Mouse (Mus musculus): ENCODE data around the gene Abtb2. TPM values are rescaled to one million over a fixed set of nuclear protein-coding genes. Genes with fewer than 3 reads are reported as not detected.

The Abtb2 gene
- polyA plus RNA-seq, 1 experiment from 2014 or later: 13.2 TPM

DNA sequence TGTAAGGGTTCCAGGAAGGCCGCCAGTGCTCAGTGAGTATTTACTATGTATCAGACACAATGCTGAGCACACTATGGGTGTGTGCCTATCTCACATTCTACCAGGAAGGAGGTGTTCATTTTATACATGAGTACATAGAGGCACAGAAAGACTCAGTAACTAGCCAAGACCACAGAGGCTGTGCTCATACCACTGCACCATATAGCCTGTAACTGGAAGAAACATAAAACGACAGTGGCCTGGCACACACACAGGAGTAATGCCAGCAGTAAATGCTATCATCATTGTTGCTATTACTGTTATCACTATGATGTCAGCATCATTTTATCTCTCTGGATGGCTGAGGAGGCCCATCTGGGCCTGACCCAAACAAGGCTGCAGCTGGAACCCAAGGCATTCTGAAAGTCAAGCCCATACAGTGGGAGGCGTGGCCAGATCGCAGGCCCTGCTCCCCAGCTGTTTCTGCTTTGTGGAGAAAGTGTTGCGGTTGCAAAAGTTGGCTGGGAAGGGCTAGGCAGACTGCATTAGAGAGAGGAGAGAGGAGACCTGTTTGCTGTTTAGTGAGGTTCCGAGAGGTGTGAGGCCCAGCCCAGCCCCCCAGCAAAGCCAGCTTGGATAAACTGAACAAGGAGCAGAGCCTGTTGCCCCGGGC, 118.9 kb downstream of the Abtb2 start:
- Histone ChIP-seq H3K4me1 (replicated peaks) (peaks cover 22% of the 10 kb centered on the region; the same call in 1 of the 2 replicates), H3K36me3 (no peaks in the 10 kb centered on the region), H3K4me3 (no peak overlapping the region), H3K27me3 (no peaks in the 10 kb centered on the region), H3K27ac (replicated peaks) (no peak overlapping the region), H3K9ac (no peak overlapping the region), H3K4me2 (no peak overlapping the region), H3K9me3 (no peaks in the 10 kb centered on the region)
- WGBS: 64% methylated on average over 7 of the region's 7 CpGs
- no peak for ATAC-seq (ENCODE audit: low FRiP score, low read depth)

DNA sequence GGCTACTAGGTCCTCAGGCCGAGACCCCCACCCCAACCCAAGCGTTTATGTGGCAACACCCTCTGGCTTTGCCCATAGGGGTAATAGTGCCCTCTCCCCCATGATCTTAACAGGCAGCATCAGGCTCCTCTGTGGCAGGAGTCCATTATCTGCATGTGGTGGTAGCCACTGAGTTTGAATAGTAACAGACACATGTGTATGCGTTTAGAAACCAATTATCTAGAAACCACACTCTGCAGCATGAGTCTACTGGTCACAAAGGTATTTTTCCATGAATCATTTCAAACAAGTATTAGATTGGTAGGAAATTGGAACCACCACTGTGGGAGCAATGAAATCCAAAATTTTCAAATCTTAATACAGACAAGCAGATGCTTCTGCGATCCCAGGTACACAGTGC, 119.5 kb downstream of the Abtb2 start:
- H3K36me3 ChIP-seq: no peaks in the 10 kb centered on the region
- H3K4me3 ChIP-seq: no peak overlapping the region
- WGBS: 83% methylated on average over 4 of the region's 4 CpGs
- H3K27ac ChIP-seq (replicated peaks): no peak overlapping the region
- no peaks in the 10 kb centered on the region for H3K9me3 ChIP-seq
- no peak for ATAC-seq (ENCODE audit: low FRiP score, low read depth)
- no peak overlapping the region for H3K9ac ChIP-seq
- H3K4me2 ChIP-seq: no peak overlapping the region
- peaks cover 28% of the 10 kb centered on the region for H3K4me1 ChIP-seq (replicated peaks)
- no peaks in the 10 kb centered on the region for H3K27me3 ChIP-seq

DNA sequence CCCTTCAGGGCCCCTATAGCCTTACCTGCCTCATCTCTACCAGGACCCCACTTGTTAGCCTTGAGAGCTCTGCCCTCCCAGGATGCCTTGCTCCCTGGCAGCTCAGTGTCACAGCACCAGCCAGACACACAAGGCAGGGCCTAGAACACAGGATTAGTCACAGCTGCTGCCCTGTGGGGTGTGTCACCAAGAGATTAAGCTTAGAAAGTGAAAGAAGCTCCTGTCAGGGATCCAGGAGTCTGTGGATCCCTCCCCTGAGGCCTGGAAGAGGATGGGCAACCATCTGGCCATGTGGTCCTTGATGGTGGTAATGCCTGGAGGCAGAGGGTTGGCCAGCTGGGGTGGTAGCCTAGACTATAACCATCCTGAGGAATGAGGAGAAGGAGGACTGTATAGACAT, 121.0 kb downstream of the Abtb2 start:
- H3K9ac ChIP-seq: no peak overlapping the region
- H3K4me1 ChIP-seq (replicated peaks): peaks cover 28% of the 10 kb centered on the region
- no peaks in the 10 kb centered on the region for H3K27me3 ChIP-seq
- no peak overlapping the region for H3K4me2 ChIP-seq
- no peak overlapping the region for H3K27ac ChIP-seq (replicated peaks)
- H3K36me3 ChIP-seq: no peaks in the 10 kb centered on the region
- H3K4me3 ChIP-seq: no peak overlapping the region
- H3K9me3 ChIP-seq: no peaks in the 10 kb centered on the region
- no peak for ATAC-seq (ENCODE audit: low FRiP score, low read depth)

DNA sequence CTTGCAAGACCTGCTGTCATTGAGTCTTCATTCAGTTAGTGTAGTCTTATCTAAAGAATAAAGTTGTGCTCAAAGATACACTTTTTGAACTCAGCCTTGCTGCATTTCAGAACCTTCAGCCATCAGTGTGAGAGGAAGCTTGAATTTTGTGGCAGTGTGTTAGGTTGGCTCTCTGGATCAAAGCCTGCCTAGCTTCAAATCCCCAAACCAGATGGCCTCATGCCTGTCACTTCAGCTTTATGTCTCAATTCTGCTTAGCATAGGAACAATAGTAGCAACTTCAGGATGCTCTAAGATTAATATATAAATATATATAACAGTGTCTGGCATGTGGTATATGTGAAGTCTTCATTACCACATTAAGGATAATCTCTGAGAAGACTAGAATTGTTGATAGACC, 121.8 kb downstream of the Abtb2 start:
- Histone ChIP-seq H3K9ac (no peak overlapping the region), H3K36me3 (no peaks in the 10 kb centered on the region), H3K9me3 (no peaks in the 10 kb centered on the region), H3K27ac (replicated peaks) (no peak overlapping the region), H3K4me3 (no peak overlapping the region), H3K4me2 (no peak overlapping the region), H3K27me3 (no peaks in the 10 kb centered on the region), H3K4me1 (replicated peaks) (peaks cover 20% of the 10 kb centered on the region)
- no peak for ATAC-seq (ENCODE audit: low FRiP score, low read depth)

DNA sequence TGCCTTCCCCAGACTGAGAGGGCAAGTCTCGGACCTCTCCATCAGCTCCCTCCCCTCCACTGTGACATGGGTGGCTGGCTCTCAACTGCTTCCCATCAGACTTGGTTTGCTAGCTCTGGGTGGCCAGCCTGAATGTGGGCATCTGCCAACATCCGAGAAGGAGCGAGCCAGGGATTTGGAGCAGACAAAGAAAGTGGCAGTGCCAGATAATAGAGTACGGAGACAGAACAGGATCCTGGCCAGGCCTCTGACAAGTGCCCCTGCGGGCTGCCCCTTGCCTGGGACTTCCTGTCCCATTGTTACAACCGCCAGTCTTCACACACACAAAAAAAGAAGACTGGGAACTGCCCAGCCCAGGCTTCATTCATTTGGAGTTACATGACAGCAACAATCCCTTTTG, 124.3 kb downstream of the Abtb2 start:
- no peaks in the 10 kb centered on the region for H3K27me3 ChIP-seq
- 12% methylated on average over 6 of the region's 6 CpGs for WGBS
- no peaks in the 10 kb centered on the region for H3K9me3 ChIP-seq
- ATAC-seq (ENCODE audit: low FRiP score, low read depth): peak; percentile 92
- peak overlapping the region; percentile 49 for H3K27ac ChIP-seq (replicated peaks)
- no peak overlapping the region for H3K4me3 ChIP-seq
- no peaks in the 10 kb centered on the region for H3K36me3 ChIP-seq
- no peak overlapping the region for H3K4me2 ChIP-seq
- no peak overlapping the region for H3K9ac ChIP-seq
- H3K4me1 ChIP-seq (replicated peaks): peaks cover 13% of the 10 kb centered on the region

DNA sequence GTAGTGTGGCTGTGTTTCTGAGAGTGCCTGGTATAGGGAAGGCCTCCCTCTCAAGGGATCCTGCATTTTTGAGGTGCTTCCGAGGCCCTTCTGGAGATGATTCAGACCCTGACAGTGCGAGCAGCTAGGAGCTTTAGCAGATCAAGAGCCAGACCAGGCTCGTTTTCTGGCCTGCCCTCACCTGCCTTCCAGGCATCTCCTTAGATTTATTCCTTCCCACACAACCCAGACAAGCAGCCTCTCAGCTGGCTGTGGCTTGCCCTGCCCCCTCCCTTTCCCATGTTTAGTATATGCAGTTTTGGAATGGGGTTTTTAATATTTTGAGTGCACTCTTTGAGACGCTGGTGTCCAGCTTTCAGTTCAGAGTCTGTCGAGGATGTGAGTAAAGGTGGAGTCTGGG, 124.7 kb downstream of the Abtb2 start:
- H3K27me3 ChIP-seq: no peaks in the 10 kb centered on the region
- H3K4me2 ChIP-seq: no peak overlapping the region
- peak; percentile 31; the same call in 1 of the 2 replicates for ATAC-seq (ENCODE audit: low FRiP score, low read depth)
- H3K4me3 ChIP-seq: no peak overlapping the region
- 41% methylated on average over 5 of the region's 5 CpGs for WGBS
- H3K27ac ChIP-seq (replicated peaks): peak overlapping the region; percentile 49
- no peaks in the 10 kb centered on the region for H3K9me3 ChIP-seq
- no peaks in the 10 kb centered on the region for H3K36me3 ChIP-seq
- H3K9ac ChIP-seq: no peak overlapping the region
- peaks cover 13% of the 10 kb centered on the region for H3K4me1 ChIP-seq (replicated peaks)

DNA sequence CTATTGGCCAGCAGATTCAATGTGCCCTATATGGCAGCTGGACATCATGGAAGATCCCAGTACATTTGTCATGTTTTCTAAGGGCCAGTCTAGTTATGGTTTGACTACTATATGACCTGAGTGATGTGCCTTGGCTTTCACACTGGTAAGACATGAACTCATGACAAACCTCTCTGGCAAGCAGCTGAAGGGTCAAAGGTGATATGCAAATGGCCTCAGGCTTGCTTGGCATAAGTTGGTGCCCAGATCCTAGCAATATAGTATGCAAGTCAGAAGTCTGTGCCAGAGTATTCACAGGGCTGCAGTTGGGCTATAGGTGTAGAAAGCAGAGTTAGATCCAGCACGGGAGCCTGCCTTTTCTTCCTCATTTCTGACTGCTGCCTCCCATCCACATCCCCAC, 125.2 kb downstream of the Abtb2 start:
- WGBS: 67% methylated on average over 1 of the region's 1 CpGs
- no peak overlapping the region for H3K9ac ChIP-seq
- H3K4me3 ChIP-seq: no peak overlapping the region
- H3K4me2 ChIP-seq: no peak overlapping the region
- no peaks in the 10 kb centered on the region for H3K36me3 ChIP-seq
- peaks cover 13% of the 10 kb centered on the region for H3K4me1 ChIP-seq (replicated peaks)
- no peaks in the 10 kb centered on the region for H3K9me3 ChIP-seq
- H3K27ac ChIP-seq (replicated peaks): peak overlapping the region; percentile 49; the same call in 1 of the 2 replicates
- no peaks in the 10 kb centered on the region for H3K27me3 ChIP-seq
- no peak for ATAC-seq (ENCODE audit: low FRiP score, low read depth)

DNA sequence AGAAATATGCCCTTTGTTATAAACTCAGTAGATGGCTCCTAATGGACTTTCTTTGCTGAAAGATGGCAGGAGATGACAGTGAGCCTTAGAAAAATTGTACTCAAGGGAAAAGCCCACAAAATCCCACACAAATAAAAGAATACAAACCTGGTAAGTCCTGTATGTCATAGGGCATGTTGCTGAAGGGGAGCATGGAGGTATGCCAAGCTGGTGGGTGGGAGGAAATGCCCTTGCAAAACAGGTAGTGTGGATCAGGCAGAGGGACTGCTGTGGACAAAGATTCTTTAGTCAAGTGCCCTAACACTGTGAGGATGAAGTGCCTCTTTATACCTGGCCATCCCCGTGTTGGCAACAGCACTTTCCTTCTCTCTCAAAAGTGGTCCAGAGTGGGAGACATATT, 126.7 kb downstream of the Abtb2 start:
- no peak for ATAC-seq (ENCODE audit: low FRiP score, low read depth)
- Histone ChIP-seq H3K27me3 (no peaks in the 10 kb centered on the region), H3K36me3 (no peaks in the 10 kb centered on the region), H3K27ac (replicated peaks) (no peak overlapping the region), H3K4me1 (replicated peaks) (peaks cover 13% of the 10 kb centered on the region), H3K4me2 (no peak overlapping the region), H3K9ac (no peak overlapping the region), H3K9me3 (no peaks in the 10 kb centered on the region), H3K4me3 (no peak overlapping the region)
- 94% methylated on average over 1 of the region's 1 CpGs for WGBS

DNA sequence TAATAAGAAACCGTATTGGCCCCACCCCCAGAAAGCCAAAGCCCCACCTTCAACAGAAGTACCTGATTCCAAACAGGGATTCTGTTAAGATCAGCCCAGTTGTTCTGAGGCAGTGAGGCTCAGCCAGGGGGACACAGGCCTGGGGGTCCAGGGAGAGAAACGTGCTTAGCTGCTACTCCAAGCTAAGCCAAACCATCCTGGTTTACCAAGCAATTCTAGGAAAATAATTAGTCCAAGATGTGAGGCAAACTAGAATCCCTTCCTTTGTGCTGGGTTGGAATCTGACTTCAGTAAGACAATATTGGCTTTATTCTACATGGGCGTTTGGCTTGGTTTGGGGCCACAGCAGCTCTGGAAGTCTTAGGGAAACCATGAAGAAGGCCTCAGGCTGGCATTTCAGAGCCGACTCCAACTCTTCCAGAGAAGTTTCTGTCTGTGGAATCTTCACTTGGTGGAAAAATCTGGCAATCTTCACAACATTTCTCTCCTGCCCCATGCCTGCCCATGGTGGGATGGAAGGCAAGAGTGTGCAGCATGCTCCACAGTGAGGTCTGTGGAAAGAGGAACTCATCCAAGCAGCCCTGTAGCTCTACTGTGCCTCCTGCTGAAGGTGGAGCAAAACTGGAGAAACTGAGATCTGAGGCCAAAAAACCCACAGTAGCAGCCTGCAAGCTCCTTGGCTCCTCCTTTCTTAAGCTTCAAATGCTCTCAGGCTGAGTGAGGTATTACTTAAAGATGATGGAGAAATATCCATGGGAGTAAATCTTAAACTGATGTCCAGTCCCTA, 128.9 kb downstream of the Abtb2 start:
- H3K27ac ChIP-seq (replicated peaks): no peak overlapping the region
- no peaks in the 10 kb centered on the region for H3K36me3 ChIP-seq
- no peak overlapping the region for H3K9ac ChIP-seq
- peaks cover 12% of the 10 kb centered on the region for H3K4me1 ChIP-seq (replicated peaks)
- no peak overlapping the region for H3K4me3 ChIP-seq
- H3K27me3 ChIP-seq: no peaks in the 10 kb centered on the region
- no peaks in the 10 kb centered on the region for H3K9me3 ChIP-seq
- H3K4me2 ChIP-seq: no peak overlapping the region
- 80% methylated on average over 4 of the region's 4 CpGs for whole genome bisulfite sequencing
- ATAC-seq (ENCODE audit: low FRiP score, low read depth): no peak

DNA sequence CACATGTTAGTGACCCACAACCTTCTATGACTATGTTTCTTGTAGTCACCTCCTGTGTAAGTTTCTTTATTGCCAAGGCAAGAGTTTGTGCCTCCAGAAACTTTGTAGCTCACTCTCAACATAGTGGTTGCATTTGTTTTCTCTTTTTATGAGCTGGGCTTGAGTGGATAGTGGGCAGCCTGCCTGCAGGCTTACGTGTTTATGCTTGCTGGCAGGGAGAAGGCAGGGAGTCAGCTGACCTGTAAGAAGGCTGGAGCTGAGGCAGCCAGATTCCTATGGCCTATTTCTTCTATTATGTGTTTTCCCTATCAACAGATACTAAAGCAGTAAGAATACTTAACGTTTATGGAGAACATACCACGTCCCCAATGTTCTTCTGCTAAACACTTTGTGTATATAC, 130.1 kb downstream of the Abtb2 start:
- H3K4me3 ChIP-seq: no peak overlapping the region
- 65% methylated on average over 3 of the region's 3 CpGs for WGBS
- no peak overlapping the region for H3K9ac ChIP-seq
- H3K27me3 ChIP-seq: no peaks in the 10 kb centered on the region
- no peak overlapping the region for H3K4me2 ChIP-seq
- no peak for ATAC-seq (ENCODE audit: low FRiP score, low read depth)
- H3K4me1 ChIP-seq (replicated peaks): no peaks in the 10 kb centered on the region
- H3K27ac ChIP-seq (replicated peaks): no peak overlapping the region
- no peaks in the 10 kb centered on the region for H3K36me3 ChIP-seq
- H3K9me3 ChIP-seq: no peaks in the 10 kb centered on the region

DNA sequence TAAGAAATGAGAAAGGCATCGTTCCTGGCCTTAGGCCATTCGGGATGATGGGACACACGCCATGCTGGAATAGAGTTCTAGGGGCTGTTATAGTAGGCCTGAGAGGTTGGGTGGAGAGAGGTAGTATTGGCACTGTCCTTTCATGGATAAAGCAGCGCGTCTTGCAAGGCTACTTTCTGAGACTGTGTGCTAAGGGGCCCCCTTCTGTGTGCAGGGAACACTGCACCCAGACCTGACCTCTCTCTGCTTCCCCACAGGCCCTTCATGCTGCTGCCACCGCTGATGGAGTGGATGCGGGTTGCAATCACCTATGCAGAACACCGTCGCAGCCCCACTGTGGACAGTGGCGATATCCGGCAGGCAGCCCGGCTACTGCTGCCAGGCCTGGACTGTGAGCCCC, 134.4 kb downstream of the Abtb2 start:
- Histone ChIP-seq H3K4me3 (no peak overlapping the region), H3K4me2 (no peak overlapping the region), H3K27me3 (no peaks in the 10 kb centered on the region), H3K9ac (no peak overlapping the region), H3K9me3 (no peaks in the 10 kb centered on the region), H3K4me1 (replicated peaks) (peaks cover 11% of the 10 kb centered on the region; the same call in 1 of the 2 replicates), H3K36me3 (no peaks in the 10 kb centered on the region), H3K27ac (replicated peaks) (no peak overlapping the region)
- no peak for ATAC-seq (ENCODE audit: low FRiP score, low read depth)
- 81% methylated on average over 12 of the region's 12 CpGs for WGBS

DNA sequence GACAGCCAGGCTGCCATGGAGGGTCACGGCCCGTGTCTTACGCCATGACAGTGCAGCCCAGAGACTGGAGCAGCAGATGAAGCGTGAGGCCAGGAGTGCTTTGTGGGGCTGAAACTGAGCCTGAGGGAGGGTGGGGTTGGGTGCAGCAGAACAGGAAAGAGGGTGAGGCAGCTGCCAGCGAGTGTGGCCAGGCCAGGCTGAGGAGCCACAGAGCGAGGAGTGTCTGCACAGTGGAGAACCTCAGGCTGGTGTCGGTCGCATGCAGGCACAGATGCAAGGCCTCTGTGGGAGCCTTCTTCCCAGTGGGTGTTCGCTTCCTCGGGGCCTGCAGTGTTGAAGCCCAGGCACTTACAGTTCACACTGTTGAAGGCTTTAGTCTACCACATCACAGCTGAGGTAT, 137.2 kb downstream of the Abtb2 start:
- H3K4me2 ChIP-seq: no peak overlapping the region
- H3K36me3 ChIP-seq: no peaks in the 10 kb centered on the region
- 82% methylated on average over 10 of the region's 10 CpGs for WGBS
- no peaks in the 10 kb centered on the region for H3K27me3 ChIP-seq
- no peak for ATAC-seq (ENCODE audit: low FRiP score, low read depth)
- H3K9ac ChIP-seq: no peak overlapping the region
- H3K4me1 ChIP-seq (replicated peaks): peaks cover 26% of the 10 kb centered on the region
- H3K27ac ChIP-seq (replicated peaks): peak overlapping the region; percentile 32
- H3K4me3 ChIP-seq: no peak overlapping the region
- no peaks in the 10 kb centered on the region for H3K9me3 ChIP-seq

Measured in hindbrain, embryonic 15.5 days (tissue).